Mouse (Mus musculus) frontal cortex, postnatal 25 days (tissue): Measurements from ENCODE around the gene Rhbdd1.

Experiments used
- DNase-seq, 2 experiments: peaks; one replicate each; pipeline ENCODE4 v3.0.0; 2022; ENCODE audit warnings: low spot score in 2 of 2

Gene Rhbdd1

GRCm38 (mm10) chr1:82432919-82433648 lies 116.8 kb downstream of the Rhbdd1 start:
- DNase-seq = peak; percentile 61 to 63

- DNase-seq = no peak
Observed at GRCm38 (mm10) chr1:82433649-82434005, 117.4 kb downstream of the Rhbdd1 start.

- no peak for DNase-seq
Observed at GRCm38 (mm10) chr1:82437273-82437672, 121.0 kb downstream of the Rhbdd1 start.

GRCm38 (mm10) chr1:82440123-82440522 lies 123.9 kb downstream of the Rhbdd1 start:
- no peak for DNase-seq

- no peak for DNase-seq
Observed at GRCm38 (mm10) chr1:82443517-82443916, 127.3 kb downstream of the Rhbdd1 start.

- DNase-seq = no peak
Observed at GRCm38 (mm10) chr1:82446049-82446448, 129.8 kb downstream of the Rhbdd1 start.

GRCm38 (mm10) chr1:82449851-82450250 lies 133.6 kb downstream of the Rhbdd1 start:
- no peak for DNase-seq

GRCm38 (mm10) chr1:82451927-82452651 lies 135.8 kb downstream of the Rhbdd1 start:
- DNase-seq = no peak

- DNase-seq = no peak
Observed at GRCm38 (mm10) chr1:82454031-82454430, 137.8 kb downstream of the Rhbdd1 start.

GRCm38 (mm10) chr1:82459350-82459749 lies 143.1 kb downstream of the Rhbdd1 start:
- no peak for DNase-seq

GRCm38 (mm10) chr1:82459926-82460325 lies 143.7 kb downstream of the Rhbdd1 start:
- no peak for DNase-seq

GRCm38 (mm10) chr1:82461041-82461440 lies 144.8 kb downstream of the Rhbdd1 start:
- DNase-seq = no peak

- DNase-seq = no peak
Observed at GRCm38 (mm10) chr1:82465321-82465853, 149.1 kb downstream of the Rhbdd1 start.

- no peak for DNase-seq
Observed at GRCm38 (mm10) chr1:82468872-82469271, 152.6 kb downstream of the Rhbdd1 start.

- no peak for DNase-seq
Observed at GRCm38 (mm10) chr1:82470516-82471225, 154.4 kb downstream of the Rhbdd1 start.

GRCm38 (mm10) chr1:82473467-82473866 lies 157.2 kb downstream of the Rhbdd1 start:
- no peak for DNase-seq

GRCm38 (mm10) chr1:82474461-82474961 lies 158.3 kb downstream of the Rhbdd1 start:
- no peak for DNase-seq

GRCm38 (mm10) chr1:82475254-82475653 lies 159.0 kb downstream of the Rhbdd1 start:
- DNase-seq = no peak

GRCm38 (mm10) chr1:82475821-82476220 lies 159.6 kb downstream of the Rhbdd1 start:
- DNase-seq = no peak

GRCm38 (mm10) chr1:82476256-82476655 lies 160.0 kb downstream of the Rhbdd1 start:
- no peak for DNase-seq

- DNase-seq = no peak
Observed at GRCm38 (mm10) chr1:82476746-82477145, 160.5 kb downstream of the Rhbdd1 start.
